Mouse (Mus musculus) olfactory bulb, adult 2 months (tissue): ENCODE results near the gene Dffb.
"Not testable (repeated sequence)": the region's sequence is repeated elsewhere in the genome, so short reads cannot be mapped to it uniquely, and the experiment has no call there.

Experiments used
- CTCF ChIP-seq: fragments of 200-500 bp; IDR thresholded peaks from 2 replicates; pipeline ENCODE4 v1.5.1; 2012; ENCODE audit warnings: low read depth, mild to moderate bottlenecking, low read length, moderate library complexity; ENCODE audit not compliant: insufficient read depth
- POLR2A ChIP-seq: fragments of 200-500 bp; IDR thresholded peaks from 2 replicates; pipeline ENCODE4 v1.6.1; 2012; ENCODE audit warnings: mild to moderate bottlenecking, low read depth, low read length, moderate library complexity; ENCODE audit not compliant: insufficient read depth

- not testable (repeated sequence) for TF ChIP-seq CTCF, POLR2A
Measured at GRCm38 (mm10) chr4:153922090-153922489, 52.8 kb downstream of the Dffb start.
